Mouse (Mus musculus) T-helper 17 cell (primary cell): ENCODE data around the gene Tgoln1.

Experiments
- in situ Hi-C, 2 experiments: fragments of 300-600 bp; cut with MboI, MseI; formaldehyde crosslinking; loops; 1 replicate in 1 of 2; 2 replicates in 1 of 2; pipeline ENCODE4 v1.15.1; 2025; ENCODE audit warnings: high pct_unique_total_duplicates in 2 of 2

Tgoln1 gene

GRCm38 (mm10) chr6:72630961-72631360, 14.2 kb upstream of the Tgoln1 start:
- in situ Hi-C loops = loop anchor here in 1 of 2 experiments (10.0 kb wide), 1 partner anchor 204 kb away; no protein-coding TSS in a partner anchor

GRCm38 (mm10) chr6:72630370-72630769, 13.6 kb upstream of the Tgoln1 start:
- in situ Hi-C loops = loop anchor here in 1 of 2 experiments (10.0 kb wide), 1 partner anchor 204 kb away; no protein-coding TSS in a partner anchor

DNA sequence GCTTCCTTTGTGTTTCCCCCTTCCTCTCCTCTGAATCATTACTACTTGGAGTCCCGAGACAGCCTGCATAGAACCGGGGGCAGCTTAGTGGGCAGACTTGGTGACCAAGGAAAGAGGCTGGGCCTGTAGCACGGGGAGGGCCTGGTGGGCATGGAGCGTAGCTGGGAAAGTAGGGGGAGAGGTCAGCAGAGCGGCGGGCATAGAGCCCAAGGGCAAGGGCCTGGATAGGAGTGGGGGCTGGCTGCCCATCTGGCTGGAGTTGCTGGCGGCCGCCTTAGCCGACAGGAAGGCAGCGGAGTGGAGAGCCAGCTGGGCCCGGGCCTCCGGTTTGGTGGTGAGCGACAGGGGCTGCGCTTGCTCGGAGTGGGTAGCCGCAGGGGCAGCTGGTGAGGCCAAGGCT, 10.5 kb upstream of the Tgoln1 start:
- in situ Hi-C loops = no loop called here

- in situ Hi-C loops = no loop called here
Measured at GRCm38 (mm10) chr6:72626391-72626790, 9.6 kb upstream of the Tgoln1 start.

- in situ Hi-C loops = no loop called here
Measured at GRCm38 (mm10) chr6:72623661-72624402, 7.0 kb upstream of the Tgoln1 start.

- in situ Hi-C loops = no loop called here
Measured at GRCm38 (mm10) chr6:72622917-72623316, 6.1 kb upstream of the Tgoln1 start.

DNA sequence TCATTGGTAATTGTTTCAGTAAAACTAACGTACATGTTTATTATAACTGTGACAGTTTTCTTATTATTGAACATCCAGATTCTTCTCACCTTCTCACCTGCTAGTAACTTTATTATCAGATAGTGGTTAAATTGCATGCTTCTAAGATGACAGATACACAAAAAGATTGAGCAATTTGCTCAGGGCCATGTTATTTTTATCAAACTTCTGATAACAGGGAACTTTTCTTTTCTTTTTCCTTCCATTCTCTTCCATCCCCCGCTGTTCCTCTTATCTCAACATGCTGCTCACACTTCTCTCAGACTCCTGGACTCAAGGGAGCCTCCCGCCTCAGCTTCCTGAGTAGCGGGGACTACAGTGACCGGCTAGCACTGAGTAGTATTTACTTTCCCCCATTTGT, 4.1 kb upstream of the Tgoln1 start:
- in situ Hi-C loops = no loop called here

- in situ Hi-C loops = no loop called here
Measured at GRCm38 (mm10) chr6:72619734-72620532, 3.1 kb upstream of the Tgoln1 start.

GRCm38 (mm10) chr6:72615561-72616375, 1.0 kb downstream of the Tgoln1 start:
- in situ Hi-C loops = no loop called here

GRCm38 (mm10) chr6:72615151-72615550, 1.6 kb downstream of the Tgoln1 start:
- in situ Hi-C loops = no loop called here

- in situ Hi-C loops = no loop called here
Measured at GRCm38 (mm10) chr6:72610261-72610660, 6.5 kb downstream of the Tgoln1 start.

DNA sequence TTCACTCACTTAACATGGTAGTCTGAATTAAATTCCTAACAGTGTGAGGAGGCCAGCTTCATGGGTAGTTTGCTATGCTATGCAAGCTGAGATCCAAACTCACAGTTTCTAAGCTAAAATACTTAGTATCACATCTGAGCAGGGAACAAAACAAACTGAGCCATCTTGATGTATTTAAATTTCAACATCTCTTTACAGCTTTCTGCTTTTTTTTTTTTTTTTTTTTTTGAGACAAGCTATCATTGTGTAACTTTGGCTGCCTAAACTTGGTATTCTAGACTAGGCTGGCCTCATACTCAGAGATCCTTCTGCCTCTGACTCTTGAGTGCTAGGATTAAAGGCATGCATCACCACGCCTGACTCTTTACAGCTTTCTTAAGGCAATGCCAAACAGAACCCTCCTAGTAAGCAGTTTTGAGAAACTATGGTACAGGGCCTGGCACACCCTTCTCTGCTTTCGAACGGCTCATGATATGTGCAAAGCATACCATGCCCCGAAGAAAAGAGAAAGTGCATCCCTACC, 8.1 kb downstream of the Tgoln1 start:
- in situ Hi-C loops = no loop called here

DNA sequence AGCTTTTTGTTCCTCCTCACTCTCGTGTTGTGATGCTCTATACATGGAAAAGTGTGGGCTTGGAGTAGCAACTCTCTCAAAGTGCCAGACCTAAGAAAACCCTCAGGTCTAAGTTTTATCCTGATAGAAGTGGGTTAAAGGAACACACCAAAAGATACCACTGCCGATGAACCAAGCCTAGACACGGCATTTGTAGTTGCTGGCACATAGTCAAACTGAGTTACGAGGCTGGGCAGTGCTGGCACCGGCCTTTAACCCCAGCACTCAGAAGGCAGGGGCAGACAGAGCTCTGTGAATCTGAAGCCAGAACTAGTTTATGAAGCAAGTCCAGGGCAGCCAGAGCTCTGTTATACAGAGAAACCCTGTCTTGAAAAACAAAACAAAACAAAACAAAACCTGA, 9.1 kb downstream of the Tgoln1 start:
- in situ Hi-C loops = no loop called here

- in situ Hi-C loops = no loop called here
Measured at GRCm38 (mm10) chr6:72607060-72607459, 9.7 kb downstream of the Tgoln1 start.

DNA sequence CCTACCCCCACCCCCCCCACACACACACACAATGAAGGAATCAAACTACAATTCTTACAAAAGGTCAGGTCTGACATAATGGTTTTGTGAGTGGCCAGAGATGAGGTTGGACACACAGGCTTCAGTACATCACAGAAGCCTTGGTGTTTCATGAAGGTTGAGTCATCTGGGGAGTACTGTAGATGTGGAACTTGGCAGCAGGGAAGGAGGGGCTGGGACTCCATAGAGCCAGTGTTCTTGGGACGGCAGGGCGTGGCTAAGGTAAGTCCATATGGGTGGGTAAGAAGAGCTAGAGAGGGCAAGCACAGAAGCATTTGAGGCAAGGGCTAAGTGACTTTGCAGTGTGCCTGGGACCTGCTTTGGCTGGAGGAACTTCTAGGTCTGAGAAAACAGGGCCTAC, 12.7 kb downstream of the Tgoln1 start:
- in situ Hi-C loops = loop anchor here in 1 of 2 experiments (5.0 kb wide), 1 partner anchor 53 kb away; no protein-coding TSS in a partner anchor

- in situ Hi-C loops = loop anchor here in 1 of 2 experiments (5.0 kb wide), 1 partner anchor 56 kb away; no protein-coding TSS in a partner anchor
Measured at GRCm38 (mm10) chr6:72601732-72602131, 15.1 kb downstream of the Tgoln1 start.

- in situ Hi-C loops = loop anchor here in 1 of 2 experiments (5.0 kb wide), 1 partner anchor 57 kb away; no protein-coding TSS in a partner anchor
Measured at GRCm38 (mm10) chr6:72600771-72601170, 16.0 kb downstream of the Tgoln1 start.

DNA sequence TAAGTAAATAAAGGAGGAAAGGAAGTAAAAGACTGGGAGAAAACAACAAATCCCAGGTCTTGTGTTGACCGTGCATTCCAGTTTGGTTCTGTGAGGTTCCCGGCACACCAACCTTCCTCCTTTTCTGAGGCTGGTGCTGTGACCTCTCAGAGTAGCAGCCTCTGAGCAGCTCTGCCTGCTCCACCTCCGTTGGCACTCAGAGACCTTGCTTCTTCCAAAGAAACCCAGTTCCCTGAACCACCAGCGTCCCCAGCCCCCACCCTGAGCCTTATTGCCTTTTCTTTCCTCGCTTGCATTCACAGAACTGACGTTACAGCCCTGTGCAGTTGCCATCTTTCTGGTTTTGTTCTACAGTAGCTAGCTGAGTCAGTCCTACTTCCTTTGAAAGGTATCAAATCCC, 16.6 kb downstream of the Tgoln1 start:
- in situ Hi-C loops = loop anchor here in 1 of 2 experiments (5.0 kb wide), 1 partner anchor 57 kb away; no protein-coding TSS in a partner anchor

DNA sequence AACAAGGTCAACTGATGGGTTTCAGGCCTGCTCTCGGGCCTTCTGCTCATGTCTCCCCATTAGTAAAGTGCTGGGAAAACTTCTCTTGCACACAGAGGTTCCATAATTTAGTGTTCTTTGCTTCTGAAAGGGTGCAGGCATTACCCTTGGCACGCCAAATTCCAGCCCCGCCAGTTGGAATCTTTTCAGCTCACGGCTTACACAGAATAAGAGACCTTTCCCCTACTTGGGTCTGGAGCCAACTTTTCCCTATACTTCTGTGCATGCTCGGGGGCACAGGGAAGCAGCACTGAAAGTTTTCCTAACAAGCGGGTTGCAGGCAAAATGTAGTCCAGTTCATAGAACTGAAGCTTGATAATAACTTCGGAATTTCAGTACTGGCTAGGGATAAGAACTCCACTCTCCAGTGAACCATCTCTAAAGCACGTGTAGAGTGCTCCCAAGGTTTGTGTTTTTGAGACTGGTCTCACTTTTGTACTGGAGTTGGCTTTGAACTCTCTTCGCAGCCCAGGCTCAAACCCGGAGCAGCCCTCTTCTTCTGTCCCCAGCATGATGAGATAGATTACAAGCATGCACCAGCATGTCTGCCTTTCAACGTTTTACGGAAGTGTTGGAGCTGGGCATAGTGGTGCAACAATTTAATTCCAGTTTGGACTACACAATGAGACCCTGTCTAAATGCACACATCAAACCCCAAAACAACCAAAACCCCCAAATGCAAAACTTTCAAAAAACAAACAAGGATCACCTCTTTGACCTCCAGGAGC, 17.8 kb downstream of the Tgoln1 start:
- in situ Hi-C loops = loop anchor here in 1 of 2 experiments (5.0 kb wide), 1 partner anchor 47 kb away; no protein-coding TSS in a partner anchor
